Mouse (Mus musculus): Measurements from ENCODE around the gene Utp11. TPM values are rescaled to one million over a fixed set of nuclear protein-coding genes. Genes with fewer than 3 reads are reported as not detected.

The Utp11 gene
- total RNA-seq, 1 experiment from 2014 or later = 46.1 TPM

- ATAC-seq (ENCODE audit: extremely low read depth, insufficient number of reproducible peaks, low FRiP score, poor library complexity, severe bottlenecking) = no peak
These were observed 11.1 kb downstream of the Utp11 start for GRCm38 (mm10) chr4:124682270-124682669.

- ATAC-seq (ENCODE audit: extremely low read depth, insufficient number of reproducible peaks, low FRiP score, poor library complexity, severe bottlenecking) = no peak
These were observed 17.4 kb downstream of the Utp11 start for GRCm38 (mm10) chr4:124675958-124676357.

GRCm38 (mm10) chr4:124675037-124675436, 18.4 kb downstream of the Utp11 start:
- no peak for ATAC-seq (ENCODE audit: extremely low read depth, insufficient number of reproducible peaks, low FRiP score, poor library complexity, severe bottlenecking)

- no peak for ATAC-seq (ENCODE audit: extremely low read depth, insufficient number of reproducible peaks, low FRiP score, poor library complexity, severe bottlenecking)
These were observed 18.9 kb downstream of the Utp11 start for GRCm38 (mm10) chr4:124674334-124675032.

- ATAC-seq (ENCODE audit: extremely low read depth, insufficient number of reproducible peaks, low FRiP score, poor library complexity, severe bottlenecking) = no peak
These were observed 20.8 kb downstream of the Utp11 start for GRCm38 (mm10) chr4:124672347-124673320.

GRCm38 (mm10) chr4:124671583-124671982, 21.8 kb downstream of the Utp11 start:
- no peak for ATAC-seq (ENCODE audit: extremely low read depth, insufficient number of reproducible peaks, low FRiP score, poor library complexity, severe bottlenecking)

- no peak for ATAC-seq (ENCODE audit: extremely low read depth, insufficient number of reproducible peaks, low FRiP score, poor library complexity, severe bottlenecking)
These were observed 23.2 kb downstream of the Utp11 start for GRCm38 (mm10) chr4:124670232-124670631.

GRCm38 (mm10) chr4:124668078-124668477, 25.3 kb downstream of the Utp11 start:
- ATAC-seq (ENCODE audit: extremely low read depth, insufficient number of reproducible peaks, low FRiP score, poor library complexity, severe bottlenecking) = no peak

- ATAC-seq (ENCODE audit: extremely low read depth, insufficient number of reproducible peaks, low FRiP score, poor library complexity, severe bottlenecking) = no peak
These were observed 25.8 kb downstream of the Utp11 start for GRCm38 (mm10) chr4:124667476-124668033.

- no peak for ATAC-seq (ENCODE audit: extremely low read depth, insufficient number of reproducible peaks, low FRiP score, poor library complexity, severe bottlenecking)
These were observed 28.8 kb downstream of the Utp11 start for GRCm38 (mm10) chr4:124664604-124665003.

- ATAC-seq (ENCODE audit: extremely low read depth, insufficient number of reproducible peaks, low FRiP score, poor library complexity, severe bottlenecking) = no peak
These were observed 29.2 kb downstream of the Utp11 start for GRCm38 (mm10) chr4:124664185-124664584.

- ATAC-seq (ENCODE audit: extremely low read depth, insufficient number of reproducible peaks, low FRiP score, poor library complexity, severe bottlenecking) = no peak
These were observed 30.4 kb downstream of the Utp11 start for GRCm38 (mm10) chr4:124663034-124663433.

GRCm38 (mm10) chr4:124660603-124661002, 32.8 kb downstream of the Utp11 start:
- no peak for ATAC-seq (ENCODE audit: extremely low read depth, insufficient number of reproducible peaks, low FRiP score, poor library complexity, severe bottlenecking)

GRCm38 (mm10) chr4:124659251-124660217, 33.9 kb downstream of the Utp11 start:
- no peak for ATAC-seq (ENCODE audit: extremely low read depth, insufficient number of reproducible peaks, low FRiP score, poor library complexity, severe bottlenecking)

- ATAC-seq (ENCODE audit: extremely low read depth, insufficient number of reproducible peaks, low FRiP score, poor library complexity, severe bottlenecking) = no peak
These were observed 35.0 kb downstream of the Utp11 start for GRCm38 (mm10) chr4:124658412-124658851.

- no peak for ATAC-seq (ENCODE audit: extremely low read depth, insufficient number of reproducible peaks, low FRiP score, poor library complexity, severe bottlenecking)
These were observed 35.6 kb downstream of the Utp11 start for GRCm38 (mm10) chr4:124657781-124658180.

GRCm38 (mm10) chr4:124656854-124657650, 36.3 kb downstream of the Utp11 start:
- ATAC-seq (ENCODE audit: extremely low read depth, insufficient number of reproducible peaks, low FRiP score, poor library complexity, severe bottlenecking) = no peak

GRCm38 (mm10) chr4:124656518-124656853, 36.9 kb downstream of the Utp11 start, which contains the start of gene Pou3f1:
Pou3f1 (plus strand) TSS chr4:124656807.
- no peak for ATAC-seq (ENCODE audit: extremely low read depth, insufficient number of reproducible peaks, low FRiP score, poor library complexity, severe bottlenecking)
